Mouse (Mus musculus): Measurements from ENCODE around the gene Ceacam15. TPM values are rescaled to one million over a fixed set of nuclear protein-coding genes. Genes with fewer than 3 reads are reported as not detected.
"Not testable (repeated sequence)": the region's sequence is repeated elsewhere in the genome, so short reads cannot be mapped to it uniquely, and the experiment has no call there.

The Ceacam15 gene
- polyA plus RNA-seq, 1 experiment from 2014 or later = 0.47 TPM

GRCm38 (mm10) chr7:16706385-16706784 is 30.9 kb upstream of the Ceacam15 start:
- Histone ChIP-seq H3K36me3 (ENCODE audit: control insufficient read depth, insufficient read depth, low read length) (no peaks in the 10 kb centered on the region), H3K9ac (ENCODE audit: low read length) (0 out of 2 replicates have a peak overlapping the region, but pooled peaks have one; percentile 0), H3K27ac (replicated peaks in 1 of 2; ENCODE audit: control insufficient read depth in 1 of 2, insufficient read depth in 1 of 2, low read depth in 2 of 2, low read length in 2 of 2) (peak overlapping the region; percentile 26 to 74), H3K4me2 (ENCODE audit: low read length) (peak overlapping the region; percentile 11), H3K4me1 (ENCODE audit: control insufficient read depth in 2 of 2, insufficient read depth in 2 of 2, low read length in 2 of 2) (peaks cover 26 to 31% of the 10 kb centered on the region in 2 experiments), H3K9me3 (ENCODE audit: control insufficient read depth, low read length) (no peaks in the 10 kb centered on the region), H3K4me3 (ENCODE audit: control insufficient read depth in 1 of 2, insufficient read depth in 1 of 2, low read depth in 1 of 2, low read length in 2 of 2) (no peak overlapping the region), H3K27me3 (ENCODE audit: control insufficient read depth, insufficient read depth, low read length) (no peaks in the 10 kb centered on the region)
- peak; percentile 28; the same call in 1 of the 2 replicates for ATAC-seq (ENCODE audit: insufficient number of reproducible peaks, insufficient read depth, low FRiP score, low read depth)
- WGBS = 8% methylated on average over 9 of the region's 9 CpGs

GRCm38 (mm10) chr7:16700583-16700982 is 25.1 kb upstream of the Ceacam15 start:
- 41% methylated on average over 5 of the region's 5 CpGs for WGBS
- Histone ChIP-seq H3K9ac (ENCODE audit: low read length) (no peak overlapping the region), H3K4me2 (ENCODE audit: low read length) (no peak overlapping the region), H3K27me3 (ENCODE audit: control insufficient read depth, insufficient read depth, low read length) (no peaks in the 10 kb centered on the region), H3K9me3 (ENCODE audit: control insufficient read depth, low read length) (no peaks in the 10 kb centered on the region), H3K27ac (replicated peaks in 1 of 2; ENCODE audit: control insufficient read depth in 1 of 2, insufficient read depth in 1 of 2, low read depth in 2 of 2, low read length in 2 of 2) (no peak overlapping the region), H3K4me1 (ENCODE audit: control insufficient read depth in 2 of 2, insufficient read depth in 2 of 2, low read length in 2 of 2) (peaks cover under 1 to 6% of the 10 kb centered on the region in 2 experiments; a peak in 3 of 4 replicates), H3K4me3 (ENCODE audit: control insufficient read depth in 1 of 2, insufficient read depth in 1 of 2, low read depth in 1 of 2, low read length in 2 of 2) (no peak overlapping the region), H3K36me3 (ENCODE audit: control insufficient read depth, insufficient read depth, low read length) (no peaks in the 10 kb centered on the region)
- ATAC-seq (ENCODE audit: insufficient number of reproducible peaks, insufficient read depth, low FRiP score, low read depth) = 0 out of 2 replicates have a peak, but pooled peaks have one; percentile 43

DNA sequence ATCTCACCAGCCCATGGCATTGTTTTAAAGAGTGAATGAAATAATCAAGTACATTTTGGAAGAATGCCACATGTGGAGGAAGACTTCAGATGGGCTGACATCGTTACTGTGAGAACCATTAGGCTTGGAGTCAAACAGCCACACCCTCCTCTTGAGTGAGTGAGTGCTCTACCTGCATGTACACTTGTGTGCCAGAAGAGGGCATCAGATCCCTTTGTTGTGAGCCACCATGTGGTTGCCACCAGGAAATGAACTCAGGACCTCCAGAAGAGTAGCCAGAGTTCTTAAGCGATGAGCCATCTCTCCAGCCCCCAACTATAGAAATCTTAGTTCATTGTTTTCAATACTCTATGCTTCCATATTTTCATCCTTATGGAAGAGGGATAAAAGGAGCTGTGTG is 23.5 kb upstream of the Ceacam15 start:
- H3K4me3 ChIP-seq (ENCODE audit: control insufficient read depth in 1 of 2, insufficient read depth in 1 of 2, low read depth in 1 of 2, low read length in 2 of 2) = no peak overlapping the region
- H3K4me1 ChIP-seq (ENCODE audit: control insufficient read depth in 2 of 2, insufficient read depth in 2 of 2, low read length in 2 of 2) = 0 out of 4 replicates have a peak, but pooled peaks cover 0 to 5% of the 10 kb centered on the region in 2 experiments
- H3K36me3 ChIP-seq (ENCODE audit: control insufficient read depth, insufficient read depth, low read length) = no peaks in the 10 kb centered on the region
- H3K4me2 ChIP-seq (ENCODE audit: low read length) = no peak overlapping the region
- no peak overlapping the region for H3K9ac ChIP-seq (ENCODE audit: low read length)
- H3K9me3 ChIP-seq (ENCODE audit: control insufficient read depth, low read length) = 0 out of 2 replicates have a peak, but pooled peaks cover 2% of the 10 kb centered on the region
- H3K27ac ChIP-seq (replicated peaks in 1 of 2; ENCODE audit: control insufficient read depth in 1 of 2, insufficient read depth in 1 of 2, low read depth in 2 of 2, low read length in 2 of 2) = no peak overlapping the region
- ATAC-seq (ENCODE audit: insufficient number of reproducible peaks, insufficient read depth, low FRiP score, low read depth) = no peak
- no peaks in the 10 kb centered on the region for H3K27me3 ChIP-seq (ENCODE audit: control insufficient read depth, insufficient read depth, low read length)
- WGBS = 47% methylated on average over 2 of the region's 2 CpGs

GRCm38 (mm10) chr7:16695025-16695424 is 19.5 kb upstream of the Ceacam15 start:
- Histone ChIP-seq H3K4me2 (ENCODE audit: low read length) (no peak overlapping the region), H3K4me1 (ENCODE audit: control insufficient read depth in 2 of 2, insufficient read depth in 2 of 2, low read length in 2 of 2) (no peaks in the 10 kb centered on the region), H3K36me3 (ENCODE audit: control insufficient read depth, insufficient read depth, low read length) (no peaks in the 10 kb centered on the region), H3K9me3 (ENCODE audit: control insufficient read depth, low read length) (0 out of 2 replicates have a peak, but pooled peaks cover 2% of the 10 kb centered on the region), H3K27ac (replicated peaks in 1 of 2; ENCODE audit: control insufficient read depth in 1 of 2, insufficient read depth in 1 of 2, low read depth in 2 of 2, low read length in 2 of 2) (no peak overlapping the region), H3K27me3 (ENCODE audit: control insufficient read depth, insufficient read depth, low read length) (no peaks in the 10 kb centered on the region), H3K4me3 (ENCODE audit: control insufficient read depth in 1 of 2, insufficient read depth in 1 of 2, low read depth in 1 of 2, low read length in 2 of 2) (no peak overlapping the region), H3K9ac (ENCODE audit: low read length) (no peak overlapping the region)
- no peak for ATAC-seq (ENCODE audit: insufficient number of reproducible peaks, insufficient read depth, low FRiP score, low read depth)
- 25% methylated on average over 3 of the region's 3 CpGs for WGBS

DNA sequence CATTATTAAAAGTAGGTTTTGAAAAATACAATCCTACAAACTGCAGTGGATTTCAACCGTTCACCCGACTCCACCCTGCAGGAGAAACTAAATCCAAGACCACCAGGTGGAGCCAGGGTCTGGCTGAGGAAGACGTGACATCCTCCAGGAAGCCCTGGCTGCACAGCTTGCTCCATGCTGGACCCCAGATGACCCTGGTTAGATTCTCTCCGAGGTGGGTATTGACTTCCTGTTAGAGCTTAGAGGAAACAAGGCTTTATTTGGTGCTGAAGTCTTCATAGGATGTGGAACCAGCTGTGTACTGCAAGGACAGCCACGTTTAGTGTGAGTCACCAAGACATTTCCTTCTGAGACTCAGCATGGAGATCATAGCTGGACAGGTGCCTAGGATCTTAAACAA is 13.7 kb upstream of the Ceacam15 start:
- Histone ChIP-seq H3K27me3 (ENCODE audit: control insufficient read depth, insufficient read depth, low read length) (no peaks in the 10 kb centered on the region), H3K4me1 (ENCODE audit: control insufficient read depth in 2 of 2, insufficient read depth in 2 of 2, low read length in 2 of 2) (no peaks in the 10 kb centered on the region), H3K4me3 (ENCODE audit: control insufficient read depth in 1 of 2, insufficient read depth in 1 of 2, low read depth in 1 of 2, low read length in 2 of 2) (no peak overlapping the region), H3K4me2 (ENCODE audit: low read length) (no peak overlapping the region), H3K36me3 (ENCODE audit: control insufficient read depth, insufficient read depth, low read length) (no peaks in the 10 kb centered on the region), H3K9me3 (ENCODE audit: control insufficient read depth, low read length) (0 out of 2 replicates have a peak, but pooled peaks cover 12% of the 10 kb centered on the region), H3K27ac (replicated peaks in 1 of 2; ENCODE audit: control insufficient read depth in 1 of 2, insufficient read depth in 1 of 2, low read depth in 2 of 2, low read length in 2 of 2) (no peak overlapping the region), H3K9ac (ENCODE audit: low read length) (no peak overlapping the region)
- ATAC-seq (ENCODE audit: insufficient number of reproducible peaks, insufficient read depth, low FRiP score, low read depth) = no peak
- 64% methylated on average over 5 of the region's 5 CpGs for WGBS

DNA sequence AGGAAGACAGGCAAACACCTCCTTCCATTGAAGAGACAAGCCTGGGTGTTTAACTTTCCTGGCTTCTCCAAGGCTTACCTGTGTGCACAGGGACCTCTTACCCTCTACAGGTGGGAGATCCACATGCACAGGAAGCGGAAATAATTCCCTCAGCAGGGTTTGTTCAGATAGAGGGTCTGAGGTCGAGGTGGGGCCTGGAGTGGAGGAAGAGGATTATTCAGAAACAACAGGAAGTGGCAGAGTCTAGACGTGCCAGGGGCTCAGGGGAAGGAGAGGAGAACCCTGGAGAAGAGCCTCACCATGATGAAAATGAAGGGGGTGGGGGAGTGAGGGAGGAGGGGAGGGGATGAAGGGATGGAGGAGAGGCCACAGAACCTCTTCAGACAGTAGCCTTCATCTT is 4.7 kb upstream of the Ceacam15 start:
- H3K9ac ChIP-seq (ENCODE audit: low read length); H3K27me3 ChIP-seq (ENCODE audit: control insufficient read depth, insufficient read depth, low read length); H3K4me3 ChIP-seq (ENCODE audit: control insufficient read depth in 1 of 2, insufficient read depth in 1 of 2, low read depth in 1 of 2, low read length in 2 of 2); H3K36me3 ChIP-seq (ENCODE audit: control insufficient read depth, insufficient read depth, low read length); H3K4me1 ChIP-seq (ENCODE audit: control insufficient read depth in 2 of 2, insufficient read depth in 2 of 2, low read length in 2 of 2); H3K9me3 ChIP-seq (ENCODE audit: control insufficient read depth, low read length); ATAC-seq (ENCODE audit: insufficient number of reproducible peaks, insufficient read depth, low FRiP score, low read depth); H3K4me2 ChIP-seq (ENCODE audit: low read length); H3K27ac ChIP-seq (replicated peaks in 1 of 2; ENCODE audit: control insufficient read depth in 1 of 2, insufficient read depth in 1 of 2, low read depth in 2 of 2, low read length in 2 of 2): not testable (repeated sequence)
- 52% methylated on average over 3 of the region's 3 CpGs for WGBS

DNA sequence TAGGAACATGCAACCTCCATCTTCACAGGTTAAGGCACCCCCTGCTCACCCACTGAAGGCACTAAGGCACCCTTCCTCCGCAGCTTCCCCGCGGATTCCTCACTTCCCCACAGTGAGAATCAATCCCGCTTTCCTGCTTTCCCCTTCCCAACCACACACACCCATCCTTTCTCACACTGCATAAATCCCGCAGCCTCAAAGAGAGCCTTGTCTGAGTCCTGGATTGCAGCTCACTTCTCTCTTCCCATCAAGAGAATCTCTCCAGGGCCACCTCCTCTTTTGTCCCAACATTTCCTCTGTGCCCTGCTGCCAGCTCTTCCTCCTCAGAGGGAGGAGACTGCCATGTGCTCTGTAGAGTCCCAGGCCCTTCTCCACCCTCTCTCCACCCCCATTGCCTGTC is 806 bp downstream of the Ceacam15 start:
- not testable (repeated sequence) for H3K4me2 ChIP-seq (ENCODE audit: low read length); H3K9me3 ChIP-seq (ENCODE audit: control insufficient read depth, low read length); H3K36me3 ChIP-seq (ENCODE audit: control insufficient read depth, insufficient read depth, low read length); H3K27me3 ChIP-seq (ENCODE audit: control insufficient read depth, insufficient read depth, low read length); H3K4me3 ChIP-seq (ENCODE audit: control insufficient read depth in 1 of 2, insufficient read depth in 1 of 2, low read depth in 1 of 2, low read length in 2 of 2); ATAC-seq (ENCODE audit: insufficient number of reproducible peaks, insufficient read depth, low FRiP score, low read depth)
- Histone ChIP-seq H3K4me1 (ENCODE audit: control insufficient read depth in 2 of 2, insufficient read depth in 2 of 2, low read length in 2 of 2) (peaks cover 27 to 29% of the 10 kb centered on the region in 2 experiments), H3K9ac (ENCODE audit: low read length) (peak overlapping the region; percentile 18; the same call in 1 of the 2 replicates), H3K27ac (replicated peaks in 1 of 2; ENCODE audit: control insufficient read depth in 1 of 2, insufficient read depth in 1 of 2, low read depth in 2 of 2, low read length in 2 of 2) (peak overlapping the region; percentile 86 to 88)
- WGBS = 38% methylated on average over 5 of the region's 5 CpGs

DNA sequence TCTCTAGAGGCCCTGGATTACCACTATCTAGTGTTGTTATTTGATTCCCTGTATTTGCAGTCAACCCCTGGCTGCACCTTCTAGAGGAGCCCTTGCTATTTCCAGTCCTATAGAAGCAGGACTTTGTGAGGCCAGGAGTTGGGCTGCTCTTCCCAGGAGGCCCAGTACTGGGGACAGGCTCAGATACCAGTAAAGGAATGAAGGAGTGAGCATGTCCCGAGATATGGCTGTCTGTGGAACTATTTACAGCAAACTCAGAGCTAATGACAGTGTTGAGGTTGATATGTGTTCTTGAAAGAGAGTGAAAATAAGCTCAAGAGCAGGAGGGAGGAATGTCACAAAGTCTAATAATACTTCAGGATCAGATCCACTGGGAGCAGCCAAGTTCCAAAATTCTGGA is 1.7 kb downstream of the Ceacam15 start:
- WGBS = 20% methylated on average over 1 of the region's 1 CpGs
- Histone ChIP-seq H3K36me3 (ENCODE audit: control insufficient read depth, insufficient read depth, low read length) (no peaks in the 10 kb centered on the region), H3K27me3 (ENCODE audit: control insufficient read depth, insufficient read depth, low read length) (no peaks in the 10 kb centered on the region), H3K27ac (replicated peaks in 1 of 2; ENCODE audit: control insufficient read depth in 1 of 2, insufficient read depth in 1 of 2, low read depth in 2 of 2, low read length in 2 of 2) (peak overlapping the region; percentile 86 to 88), H3K4me2 (ENCODE audit: low read length) (peak overlapping the region; percentile 20), H3K4me3 (ENCODE audit: control insufficient read depth in 1 of 2, insufficient read depth in 1 of 2, low read depth in 1 of 2, low read length in 2 of 2) (no peak overlapping the region), H3K9ac (ENCODE audit: low read length) (peak overlapping the region; percentile 34; the same call in 1 of the 2 replicates), H3K9me3 (ENCODE audit: control insufficient read depth, low read length) (no peaks in the 10 kb centered on the region), H3K4me1 (ENCODE audit: control insufficient read depth in 2 of 2, insufficient read depth in 2 of 2, low read length in 2 of 2) (peaks cover 23 to 29% of the 10 kb centered on the region in 2 experiments)
- peak; percentile 82 for ATAC-seq (ENCODE audit: insufficient number of reproducible peaks, insufficient read depth, low FRiP score, low read depth)

All from heart, embryonic 14.5 days (tissue).